Mouse (Mus musculus) frontal cortex, postnatal 10 days (tissue): Measurements from ENCODE around the gene Fmnl2.
A peak's percentile ranks its signal among the peaks of the same experiment; 100 is the strongest.

Source experiments
- DNase-seq, 2 experiments: peaks; one replicate each; pipeline ENCODE4 v3.0.0; 2022; ENCODE audit warnings: low spot score in 2 of 2, mixed read lengths in 1 of 2

Fmnl2 gene

GRCm38 (mm10) chr2:52913746-52914145 is 56.1 kb downstream of the Fmnl2 start:
- no peak for DNase-seq

GRCm38 (mm10) chr2:52915536-52915935 is 57.9 kb downstream of the Fmnl2 start:
- DNase-seq: no peak

DNA sequence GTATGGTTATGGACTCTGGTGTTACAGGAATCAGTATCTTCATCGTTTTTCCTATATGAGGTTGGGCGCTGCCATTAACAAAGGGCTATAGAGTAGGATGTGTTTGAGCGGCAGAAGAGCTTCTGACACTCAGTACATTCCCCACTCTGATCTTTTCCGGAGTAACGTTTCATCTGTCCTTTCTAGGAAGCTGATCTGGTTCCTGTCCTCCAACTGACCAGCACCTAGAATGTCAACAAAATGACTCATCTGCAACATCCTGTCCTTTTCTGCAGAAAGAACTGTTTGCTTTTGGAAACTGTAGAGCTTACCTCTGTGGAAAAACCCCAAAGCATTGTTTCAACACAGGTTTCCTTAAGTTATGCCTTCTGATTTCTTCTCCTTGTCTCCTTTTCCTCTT is 60.4 kb downstream of the Fmnl2 start:
- DNase-seq: no peak

GRCm38 (mm10) chr2:52920701-52921435 is 63.2 kb downstream of the Fmnl2 start:
- DNase-seq: no peak

DNA sequence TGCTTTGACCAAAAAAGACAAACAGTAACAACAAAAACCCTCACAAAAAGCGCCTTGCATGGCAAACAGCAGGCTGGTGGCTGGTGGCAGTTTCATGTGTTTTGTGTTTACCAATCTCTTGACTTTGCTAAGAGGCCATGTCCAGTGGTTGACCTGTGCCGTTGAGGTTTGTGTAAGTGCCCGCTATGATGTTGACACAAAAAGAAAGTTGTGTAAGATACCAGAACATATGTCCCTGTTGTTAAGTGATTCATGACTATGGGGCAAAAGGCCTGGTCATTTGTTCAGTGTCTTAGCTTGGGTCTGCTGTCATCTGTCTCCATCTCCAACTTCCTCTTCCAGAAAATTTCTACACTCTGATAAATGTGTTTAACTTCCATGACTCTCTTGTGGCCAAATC is 67.4 kb downstream of the Fmnl2 start:
- no peak for DNase-seq

GRCm38 (mm10) chr2:52927381-52927780 is 69.7 kb downstream of the Fmnl2 start:
- no peak for DNase-seq

GRCm38 (mm10) chr2:52927858-52928301 is 70.2 kb downstream of the Fmnl2 start:
- no peak for DNase-seq

GRCm38 (mm10) chr2:52928401-52928800 is 70.7 kb downstream of the Fmnl2 start:
- no peak for DNase-seq

DNA sequence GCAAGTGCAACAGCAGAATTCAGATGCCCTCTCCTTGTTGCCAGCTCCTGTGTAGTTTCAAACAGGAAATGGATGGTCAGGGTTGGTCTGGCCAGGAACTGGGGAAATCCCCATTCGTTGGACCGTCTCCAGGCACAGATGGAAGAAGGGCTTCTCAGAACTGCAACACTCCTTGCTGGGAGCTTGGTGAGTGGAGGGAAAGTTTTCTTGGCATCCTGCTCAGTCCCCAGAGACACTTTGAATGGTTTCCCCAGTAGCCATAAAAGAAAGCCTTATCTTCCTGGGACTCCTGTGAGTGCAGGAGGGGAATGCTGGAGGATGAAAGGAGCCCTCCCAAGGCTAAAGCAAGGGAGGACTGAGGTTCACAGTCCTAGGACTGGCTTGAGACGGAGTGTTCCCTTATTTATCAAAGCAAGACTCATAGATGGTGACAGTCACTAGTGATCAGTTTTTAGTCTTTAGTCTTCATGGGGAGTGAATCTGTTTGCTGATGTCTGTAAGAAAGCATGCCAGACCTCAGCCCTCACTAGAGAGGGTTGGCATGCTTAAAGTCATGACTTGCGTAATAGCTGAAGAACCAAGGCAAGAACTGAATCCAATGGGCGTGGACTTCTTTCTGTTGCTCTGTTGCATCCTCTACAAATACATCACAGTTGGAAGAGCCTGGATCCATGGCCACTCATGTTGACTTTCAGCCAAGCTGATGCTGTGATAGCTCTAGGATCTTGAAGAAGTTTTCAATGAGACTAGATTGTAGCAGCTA is 72.6 kb downstream of the Fmnl2 start:
- DNase-seq: peak; percentile 48 to 53

- DNase-seq: no peak
Observed at GRCm38 (mm10) chr2:52931315-52931714, 73.7 kb downstream of the Fmnl2 start.

DNA sequence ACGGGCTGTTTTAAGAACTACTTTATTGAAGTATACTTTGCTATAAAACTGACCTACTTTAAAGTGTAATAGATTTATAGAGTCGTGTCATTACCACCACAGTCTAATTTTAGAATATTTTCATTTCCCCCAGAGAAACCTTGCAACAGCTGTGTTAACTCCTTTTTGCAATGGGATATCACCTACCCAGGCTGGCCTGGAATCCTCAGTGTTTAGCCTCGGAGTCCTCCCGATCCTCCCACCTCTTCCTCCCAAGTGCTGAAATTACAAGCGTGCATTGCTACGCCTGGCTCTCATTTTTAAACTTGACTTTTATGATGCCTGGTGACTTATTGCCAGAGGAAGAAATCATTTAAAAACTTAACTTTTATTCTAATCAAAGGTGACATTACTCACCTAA is 78.2 kb downstream of the Fmnl2 start:
- no peak for DNase-seq

DNA sequence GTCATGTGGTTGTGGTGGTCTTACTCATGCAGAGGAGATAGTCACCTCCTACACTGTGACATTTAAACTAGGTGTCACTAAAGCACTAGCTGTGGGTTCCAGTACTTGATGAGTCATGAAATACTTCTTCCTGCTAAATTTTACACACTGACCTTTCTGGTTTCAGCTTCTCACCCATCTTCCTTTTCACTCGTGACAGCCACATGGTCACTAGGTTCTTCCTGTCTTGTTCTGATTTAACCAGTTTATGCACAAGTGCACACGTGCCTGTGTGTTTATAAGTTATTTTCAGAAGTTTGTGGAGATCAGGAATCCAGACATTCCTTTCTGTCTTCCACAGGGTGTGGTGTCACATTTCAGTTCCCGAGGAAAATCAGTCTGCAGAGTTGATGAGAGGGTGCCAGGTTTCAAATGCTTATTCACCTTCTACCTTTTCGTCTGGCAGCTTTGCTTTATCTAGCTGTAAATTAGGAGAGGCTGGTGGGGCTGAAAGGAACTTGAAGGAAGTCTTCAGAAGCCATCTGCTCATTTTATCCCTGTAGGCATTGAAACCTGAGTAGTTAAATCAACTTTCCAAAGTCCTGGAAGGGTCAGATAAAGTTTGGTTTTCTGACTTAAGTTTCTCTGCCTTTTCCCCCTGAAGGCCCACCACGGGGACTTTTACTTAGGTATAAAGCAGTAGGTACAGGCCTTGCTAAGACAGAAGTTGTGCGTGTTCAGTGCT is 80.9 kb downstream of the Fmnl2 start:
- DNase-seq: no peak

GRCm38 (mm10) chr2:52943644-52944423 is 86.2 kb downstream of the Fmnl2 start:
- no peak for DNase-seq

GRCm38 (mm10) chr2:52944594-52944993 is 86.9 kb downstream of the Fmnl2 start:
- DNase-seq: no peak

DNA sequence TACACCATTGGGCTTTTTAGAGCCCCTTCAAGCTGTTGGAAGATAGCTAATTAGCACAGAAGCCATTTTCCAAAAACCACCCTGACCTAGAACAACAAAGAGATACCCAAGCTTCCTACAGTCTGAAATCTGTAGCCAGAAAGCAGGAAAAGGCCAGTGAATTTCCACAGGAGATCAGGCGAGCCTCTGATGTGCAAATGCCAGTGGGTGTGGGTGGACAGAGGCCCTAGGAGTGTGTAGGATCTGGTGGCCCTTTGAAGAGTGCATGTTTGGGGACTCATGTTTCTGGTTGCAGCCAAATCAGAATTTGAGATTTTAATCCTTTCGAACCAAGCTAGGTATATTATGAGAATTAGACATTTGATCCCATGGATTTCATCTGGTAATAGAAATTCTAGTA is 88.4 kb downstream of the Fmnl2 start:
- DNase-seq: no peak

DNA sequence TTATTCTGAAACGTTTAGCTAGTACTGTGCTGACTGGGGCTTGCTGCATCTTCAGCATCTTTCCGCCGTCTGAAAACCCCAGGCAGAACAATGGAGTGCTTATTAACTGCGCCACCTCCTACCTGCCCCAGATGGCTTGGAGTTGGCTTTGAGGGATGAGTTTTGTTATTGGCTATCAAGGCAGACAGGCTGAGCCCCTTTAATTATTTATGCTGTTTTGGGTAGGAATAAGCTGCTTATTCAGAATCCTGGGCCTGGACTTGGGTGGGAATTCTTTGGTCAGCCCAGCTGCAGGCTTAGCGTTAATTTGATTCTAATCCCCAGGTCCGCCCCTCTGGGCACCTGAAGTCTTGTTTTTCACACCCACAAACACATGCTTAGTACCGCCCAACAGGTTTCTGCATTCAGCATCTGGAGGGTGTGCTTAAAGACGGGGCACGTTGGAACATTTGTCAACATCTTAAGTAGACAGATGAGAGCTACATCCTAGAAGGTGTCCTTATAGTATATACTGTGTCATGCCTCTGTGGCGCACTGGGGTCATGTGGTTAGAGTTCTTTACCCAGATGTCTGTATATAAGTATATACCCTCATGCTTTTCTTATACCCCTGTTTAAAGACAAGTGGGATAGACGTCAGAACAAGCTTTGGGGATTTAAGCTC is 89.0 kb downstream of the Fmnl2 start:
- no peak for DNase-seq

DNA sequence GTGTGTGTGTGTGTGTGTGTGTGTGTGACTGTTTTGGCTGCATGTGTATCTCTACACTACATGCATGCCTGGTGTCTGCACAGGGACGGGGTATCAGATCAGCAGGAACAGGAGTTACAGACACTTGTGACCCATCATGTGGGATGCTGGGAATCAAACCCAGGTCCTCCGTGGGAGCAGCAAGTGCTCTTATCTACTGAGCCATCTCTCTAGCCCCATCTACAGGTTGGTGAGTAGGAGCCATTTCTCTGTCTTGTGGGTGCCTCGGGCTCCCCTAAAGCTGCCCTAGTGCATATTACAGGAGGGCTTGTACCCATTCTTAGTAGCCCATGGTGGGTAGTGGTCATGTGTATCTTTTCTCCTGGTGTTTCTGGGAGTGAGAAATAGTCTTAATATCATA is 90.7 kb downstream of the Fmnl2 start:
- DNase-seq: no peak

GRCm38 (mm10) chr2:52949556-52949955 is 91.9 kb downstream of the Fmnl2 start:
- DNase-seq: no peak

DNA sequence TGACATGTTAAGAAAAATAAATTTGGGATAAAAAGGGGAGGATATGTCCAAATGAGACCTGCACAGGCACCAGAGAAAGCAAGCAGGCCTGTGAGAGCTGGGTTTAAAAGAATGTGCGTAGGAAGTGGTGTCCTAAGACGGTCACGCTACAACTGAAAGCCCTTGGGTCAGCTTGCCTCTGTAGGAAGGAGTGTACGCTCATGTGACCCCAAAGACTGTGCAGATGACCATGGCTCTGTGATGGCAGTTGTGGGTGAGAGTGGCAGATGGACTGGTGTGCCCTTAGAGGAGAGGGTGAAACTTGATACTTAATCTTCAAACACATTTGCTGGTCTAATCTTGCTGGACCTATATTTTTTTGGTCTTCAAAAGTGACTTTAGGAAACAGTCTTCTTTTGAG is 92.6 kb downstream of the Fmnl2 start:
- no peak for DNase-seq

DNA sequence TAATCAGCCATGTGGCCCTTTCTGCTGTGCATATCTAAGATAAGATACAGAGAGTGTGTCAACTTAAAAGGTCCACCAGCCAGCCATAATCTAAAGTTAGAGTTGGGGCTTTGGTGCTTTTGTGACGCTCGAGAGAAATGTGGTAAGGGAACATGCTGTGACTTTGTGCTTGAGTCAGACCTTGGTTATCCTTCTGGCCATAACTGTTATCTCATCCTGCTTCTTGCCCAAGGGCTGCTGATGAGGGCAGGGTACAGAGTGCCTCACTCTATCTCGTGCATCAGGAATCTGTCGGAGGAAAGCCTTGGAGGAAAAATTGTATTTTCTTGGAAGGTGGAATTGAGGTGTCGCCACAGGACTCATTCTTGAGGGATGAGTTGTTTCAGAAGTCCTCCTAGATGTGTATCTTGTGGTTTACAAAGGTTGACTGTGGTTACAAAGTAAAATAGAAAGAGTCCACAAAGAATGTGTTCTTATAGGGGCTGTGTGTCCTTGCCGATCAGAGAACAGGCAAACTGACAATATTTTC is 94.6 kb downstream of the Fmnl2 start:
- no peak for DNase-seq

GRCm38 (mm10) chr2:52955090-52955489 is 97.4 kb downstream of the Fmnl2 start:
- peak; percentile 67 to 74 for DNase-seq
